Mouse (Mus musculus) hindbrain, embryonic 14.5 days (tissue): ENCODE measurements around the gene Arhgap15. TPM values are rescaled to one million over a fixed set of nuclear protein-coding genes. Genes with fewer than 3 reads are reported as not detected.

Source experiments
- polyA plus RNA-seq: library from polyadenylated mRNA; unstranded; fragments of >200 nt; fragmentation: Nextera tagmentation; extraction: Ambion mirVana; gene quantifications from 2 replicates; pipeline ENCODE4 v1.2.1, GENCODE M21; 2014

Gene Arhgap15
- polyA plus RNA-seq, 1 experiment from 2014 or later: 3.1 TPM

Other genes with a start within 250 kb of the Arhgap15 start
- 0.25 and 0.44 TPM in 2 replicates for gene Kynu, start 193.5 kb upstream of the Arhgap15 start, polyA plus RNA-seq